Mouse (Mus musculus): ENCODE measurements around the gene Cyp2c23.

The Cyp2c23 gene

DNA sequence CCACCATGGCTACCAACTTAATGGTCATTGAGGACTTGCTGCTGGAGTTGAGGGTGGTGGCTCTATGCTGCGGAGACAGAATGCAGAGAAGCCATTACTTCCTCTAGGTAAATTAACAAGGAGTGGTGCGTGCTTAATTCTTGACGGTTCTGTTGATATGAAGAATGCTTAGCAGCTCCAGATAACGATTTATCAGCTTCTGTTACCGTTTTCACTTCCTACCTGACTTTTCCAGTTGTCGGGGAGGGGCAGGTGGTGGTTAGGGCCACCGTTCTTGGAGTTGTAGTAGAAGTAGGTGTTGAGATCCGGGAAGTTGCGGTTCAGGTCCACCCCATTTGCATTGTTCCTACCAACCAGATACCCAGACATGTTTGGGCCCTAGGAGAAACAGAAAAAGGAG is 55.3 kb downstream of the Cyp2c23 start:
- no peak for DNase-seq (ENCODE audit: low read depth, low spot score)

DNA sequence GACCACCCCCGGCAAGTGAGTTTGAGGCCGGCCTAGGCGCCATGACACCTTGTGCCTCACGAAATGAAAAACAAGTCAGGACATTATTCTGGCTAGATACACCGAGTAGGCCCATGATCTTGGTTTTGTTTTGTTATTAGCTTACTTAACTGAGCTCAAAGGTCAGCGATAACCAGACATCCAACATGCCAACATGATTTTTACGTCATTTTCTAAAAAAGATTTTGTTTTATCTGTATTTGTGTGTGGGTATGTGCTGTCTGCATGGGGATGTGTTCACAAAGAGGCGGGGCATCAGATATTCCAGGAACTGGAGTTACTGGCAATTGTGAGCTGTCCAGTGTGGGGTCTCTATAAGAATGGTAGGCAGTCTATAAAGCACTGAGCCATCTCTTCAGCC is 56.9 kb downstream of the Cyp2c23 start:
- DNase-seq (ENCODE audit: low read depth, low spot score), result no peak

DNA sequence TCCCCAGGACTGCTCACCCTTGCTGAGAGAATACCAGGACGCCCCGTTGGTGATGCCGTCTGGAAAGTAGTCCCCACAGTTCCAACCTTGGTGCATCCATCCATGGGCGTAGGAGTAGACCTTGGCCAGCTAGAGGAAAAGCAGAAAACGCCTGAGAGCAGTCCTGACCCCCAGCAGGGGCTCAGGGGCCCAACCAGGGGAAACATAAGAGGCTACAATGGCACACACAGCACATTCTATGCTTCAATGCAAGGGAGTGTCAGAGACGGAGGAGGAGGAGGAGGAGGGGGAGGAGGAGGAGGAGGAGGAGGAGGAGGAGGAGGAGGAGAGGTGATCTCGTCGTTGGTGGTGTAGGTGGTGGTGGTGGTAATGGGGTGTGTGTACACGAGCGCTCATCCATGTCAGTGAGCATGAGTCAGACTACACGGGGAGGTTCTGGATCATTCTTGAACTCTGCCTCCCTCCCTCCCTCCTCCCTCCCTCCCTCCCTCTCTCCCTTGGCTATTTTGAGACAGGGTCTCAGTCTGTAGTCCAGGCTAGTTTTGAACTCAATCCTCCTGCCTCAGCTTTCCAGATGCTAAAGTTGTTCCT is 60.5 kb downstream of the Cyp2c23 start:
- no peak for DNase-seq (ENCODE audit: low read depth, low spot score)

DNA sequence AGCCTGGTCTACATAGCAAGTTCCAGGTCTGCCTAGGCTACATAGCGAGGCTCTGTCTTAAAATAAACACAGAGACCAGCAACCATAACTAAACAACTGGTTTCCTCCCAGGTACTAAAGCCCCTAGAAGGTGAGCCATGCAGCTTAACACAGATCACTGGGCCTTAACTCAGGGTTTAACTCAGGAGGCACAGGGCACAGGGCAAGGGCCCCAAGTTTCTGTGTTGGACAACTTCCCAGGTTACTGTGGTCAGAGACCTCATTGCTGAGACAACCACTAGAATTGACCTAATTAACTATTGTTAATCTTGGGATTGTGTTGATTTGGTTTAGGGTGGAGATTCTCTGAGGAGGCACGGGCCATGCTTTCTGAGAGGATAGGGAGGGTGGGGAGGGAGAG is 62.5 kb downstream of the Cyp2c23 start:
- no peak for DNase-seq (ENCODE audit: low read depth, low spot score)

DNA sequence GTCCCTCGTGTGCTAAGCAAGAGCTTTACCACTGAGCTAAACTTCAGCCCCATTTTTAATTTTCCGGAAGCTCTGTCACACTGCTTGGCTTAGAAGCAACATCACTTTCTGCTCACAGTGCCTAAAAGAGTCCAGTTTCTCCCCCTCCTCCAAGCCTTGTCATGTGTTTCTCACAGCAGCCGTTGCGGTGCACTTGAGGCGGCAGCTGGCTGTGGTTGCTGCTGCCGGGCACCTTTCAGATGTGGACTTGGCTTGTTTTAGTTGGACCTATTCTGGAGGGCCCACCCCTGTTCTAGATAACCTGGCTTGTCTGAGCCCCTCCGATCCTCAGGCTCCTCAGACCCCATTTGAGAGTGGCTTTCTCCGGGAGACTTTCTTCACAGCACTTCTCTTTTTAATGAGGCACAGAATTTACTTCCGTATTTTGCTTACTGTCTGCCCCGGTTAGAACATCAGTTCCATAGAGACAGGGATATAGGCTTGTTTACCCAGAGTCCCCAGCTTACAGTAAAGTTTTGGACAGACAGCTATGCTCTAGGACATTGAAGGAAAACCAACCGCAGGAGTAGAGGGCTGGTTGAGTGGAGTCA is 63.4 kb downstream of the Cyp2c23 start:
- no peak for DNase-seq (ENCODE audit: low read depth, low spot score)

DNA sequence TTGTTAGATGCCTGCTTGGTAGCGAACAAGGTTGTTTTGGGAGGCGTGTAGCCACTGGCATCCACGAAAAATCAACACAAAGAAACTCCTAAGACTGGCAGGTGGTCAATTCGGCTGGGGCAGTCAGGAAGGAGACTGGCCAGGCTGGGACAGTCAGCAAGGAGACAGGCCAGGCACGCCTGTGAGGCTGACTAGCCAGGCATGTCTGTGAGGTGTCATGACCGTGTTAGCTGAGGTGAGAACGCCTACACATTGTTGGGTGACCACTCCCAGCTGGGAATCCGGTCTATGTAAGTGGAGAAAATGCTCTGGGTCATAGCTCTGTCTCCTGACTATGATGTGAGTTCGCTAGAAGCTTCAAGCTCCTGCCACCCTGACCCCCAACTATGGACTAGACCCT is 66.2 kb downstream of the Cyp2c23 start:
- DNase-seq (ENCODE audit: low read depth, low spot score), result no peak

DNA sequence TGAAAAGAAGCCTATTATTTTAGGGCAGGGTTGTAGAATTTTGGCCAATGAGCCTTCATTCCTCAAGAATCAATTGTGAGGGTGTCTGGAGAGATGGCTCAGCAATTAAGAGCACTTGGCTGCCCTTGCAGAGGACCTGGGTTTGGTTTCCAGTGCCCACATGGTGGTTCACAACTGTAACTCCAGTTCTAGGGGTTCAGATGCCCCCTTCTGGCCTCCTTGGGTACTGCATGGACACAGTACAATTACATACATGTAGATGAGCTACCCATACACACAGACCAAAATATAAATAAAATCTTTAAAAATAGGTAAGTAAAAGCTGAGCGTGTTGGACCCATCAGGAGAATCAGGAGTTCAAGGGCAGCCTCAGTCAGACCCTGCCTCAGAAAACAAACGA is 67.8 kb downstream of the Cyp2c23 start:
- no peak for DNase-seq (ENCODE audit: low read depth, low spot score)

DNA sequence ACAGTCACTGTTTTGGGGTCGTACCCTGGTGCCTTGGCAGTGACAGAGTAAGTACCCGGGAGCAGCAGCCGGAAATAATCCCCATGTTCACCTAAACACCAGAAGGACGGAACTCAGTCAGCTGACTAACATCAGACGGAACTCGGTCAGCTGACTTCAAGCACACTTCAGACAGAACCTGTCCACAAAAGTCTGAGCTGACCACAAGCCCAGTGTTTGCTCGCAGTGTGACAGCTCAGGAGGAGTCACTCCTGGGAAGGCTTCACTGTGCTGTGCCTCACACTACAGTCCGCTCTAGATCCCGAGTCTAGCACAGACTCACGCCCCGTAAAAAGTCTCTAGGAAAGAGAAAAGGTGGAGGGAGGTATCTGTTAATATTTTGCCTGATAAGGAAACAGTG is 69.0 kb downstream of the Cyp2c23 start:
- DNase-seq (ENCODE audit: low read depth, low spot score), result no peak

DNA sequence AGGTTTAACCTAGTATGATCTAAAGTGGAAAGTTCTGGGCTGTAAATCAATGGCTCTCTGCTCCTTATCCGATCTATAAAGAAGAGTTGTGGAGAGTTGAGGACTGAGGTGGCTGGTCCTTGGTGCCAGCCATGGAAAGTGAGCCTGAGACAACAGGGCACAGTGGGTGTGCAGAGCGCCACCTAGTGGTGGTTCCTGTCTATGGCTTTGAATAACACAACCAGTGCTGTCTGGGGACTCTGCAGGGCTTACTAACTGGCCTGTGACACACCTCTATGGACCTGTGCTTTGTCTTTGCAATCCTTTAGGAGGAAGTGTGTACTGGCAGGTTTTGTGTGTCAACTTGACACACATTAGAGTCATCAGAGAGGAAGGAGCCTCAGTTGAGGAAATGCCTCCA is 69.8 kb downstream of the Cyp2c23 start:
- peak; percentile 75 for DNase-seq (ENCODE audit: low read depth, low spot score)

DNA sequence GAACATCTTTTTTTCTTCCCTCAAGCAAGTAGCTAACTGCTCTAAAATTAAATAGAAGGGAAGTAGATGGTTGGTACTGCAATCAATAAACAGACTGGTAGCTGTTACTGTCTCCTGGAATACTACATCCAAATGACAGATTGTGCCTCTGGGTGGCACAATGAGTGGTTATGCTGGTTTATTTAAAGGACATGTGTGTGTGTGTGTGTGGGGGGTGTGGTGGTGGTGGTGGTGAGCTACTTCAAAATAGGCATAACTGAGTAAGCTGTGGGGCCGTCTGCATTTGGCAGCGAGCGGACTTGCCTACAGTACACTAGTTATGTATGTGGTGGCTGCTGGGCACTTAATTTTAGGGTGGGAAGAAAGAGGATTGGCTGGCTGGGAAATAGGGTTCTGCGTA is 71.1 kb downstream of the Cyp2c23 start:
- no peak for DNase-seq (ENCODE audit: low read depth, low spot score)

DNA sequence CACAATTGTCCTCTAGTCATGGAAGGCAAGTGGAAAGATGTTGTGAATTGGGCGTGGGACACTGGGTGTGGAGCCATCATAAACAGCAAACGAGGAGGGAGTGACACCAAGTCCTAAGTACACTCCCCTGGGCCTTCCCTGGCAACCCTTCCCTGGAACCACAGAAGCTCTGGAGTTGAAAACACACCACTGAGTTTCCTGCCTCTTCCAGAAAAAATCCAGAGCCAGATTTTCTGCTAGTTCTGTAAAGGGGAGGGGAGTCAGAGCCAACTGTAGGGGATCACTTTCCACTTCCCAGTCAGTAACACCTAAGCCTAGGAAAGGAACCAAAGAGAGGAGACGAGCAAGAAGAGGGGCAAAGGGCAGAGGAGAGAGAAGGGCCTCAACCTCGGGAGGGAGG is 71.6 kb downstream of the Cyp2c23 start:
- no peak for DNase-seq (ENCODE audit: low read depth, low spot score)

DNA sequence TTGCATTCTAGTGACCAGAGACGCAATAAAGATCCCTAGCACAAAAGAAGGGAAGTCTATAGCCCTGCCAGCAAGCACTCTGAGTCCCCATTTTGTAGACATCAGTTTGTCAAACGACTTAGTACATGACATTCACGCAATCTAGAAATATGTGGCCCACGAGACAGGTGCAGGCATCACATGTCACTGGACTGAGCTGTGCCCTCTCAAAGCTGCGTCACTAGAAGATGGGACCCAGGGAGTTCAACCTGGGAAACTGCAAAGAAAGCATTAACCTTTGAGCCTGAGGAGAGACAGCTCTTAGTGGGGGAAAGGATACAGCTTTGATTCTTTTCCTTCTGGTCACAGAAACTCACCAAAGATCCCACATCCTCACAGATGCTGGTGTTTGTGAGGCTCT is 73.7 kb downstream of the Cyp2c23 start:
- DNase-seq (ENCODE audit: low read depth, low spot score), result no peak

All from mesoderm, embryonic 11.5 days (tissue).